ENCODE assay signal across 1 mouse cellular context in genomic region chr2:173662255-173662950, GRCm38 (mm10).
TF ChIP-seq lines count a peak whose summit lies in the region.

No protein-coding gene starts in this region.

TF ChIP-seq in MEL, 35 proteins besides CTCF, POLR2A, EP300 and RAD21 (continued from another document):
- 0 out of 2 replicates have a peak, but pooled peaks have one; percentile 24 for TF ChIP-seq TBP (IDR thresholded peaks at IDR 0.05; ENCODE audit: low read depth, low read length)
